Mouse (Mus musculus) gastrocnemius, postnatal 4 days (tissue): ENCODE measurements around the gene Cckar. TPM values are rescaled to one million over a fixed set of nuclear protein-coding genes. Genes with fewer than 3 reads are reported as not detected.
A peak's percentile ranks its signal among the peaks of the same experiment; 100 is the strongest.
"Not testable (repeated sequence)": the region's sequence is repeated elsewhere in the genome, so short reads cannot be mapped to it uniquely, and the experiment has no call there.

Experiments
- DNase-seq, 2 experiments: peaks; one replicate each; pipeline ENCODE4 v3.0.0; 2021 to 2022; ENCODE audit warnings: low spot score in 2 of 2, mixed read lengths in 2 of 2
- total RNA-seq, 2 experiments: library from RNA; stranded (reverse); gene quantifications; 2 replicates each; pipeline ENCODE4 v1.2.3; 2021

The Cckar gene
- total RNA-seq, 2 experiments from 2014 or later, result not detected

DNA sequence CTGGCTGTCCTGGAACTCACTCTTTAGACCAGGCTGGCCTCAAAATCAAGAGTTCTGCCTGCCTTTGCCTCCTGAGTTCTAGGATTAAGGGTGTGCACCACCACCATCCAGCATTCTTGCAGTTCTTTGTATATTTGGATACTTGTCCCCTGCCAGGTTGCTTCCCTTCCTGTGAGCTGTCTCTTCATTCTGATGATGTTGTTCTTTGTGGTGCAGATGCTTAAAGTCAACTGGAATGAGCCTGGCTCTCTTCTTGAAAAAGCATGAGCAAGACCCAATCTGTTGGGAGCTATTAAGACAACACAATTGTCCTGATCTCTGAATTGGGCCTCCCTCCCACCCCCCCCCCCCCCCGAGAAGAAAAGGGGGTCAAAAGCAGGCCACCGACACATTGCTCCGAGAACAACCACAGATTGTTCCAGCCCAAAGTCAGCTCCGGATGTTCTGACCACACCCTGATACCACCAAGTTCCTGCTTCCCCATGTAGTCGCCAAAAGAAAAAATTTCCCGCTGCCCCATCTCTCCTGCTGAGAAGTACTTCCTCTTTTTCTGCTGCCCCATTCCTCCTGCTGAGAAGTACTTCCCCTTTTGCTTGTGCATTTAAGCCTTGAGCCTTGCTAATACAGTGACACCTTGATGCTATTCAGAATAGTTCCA lies 33.9 kb downstream of the Cckar start:
- not testable (repeated sequence) for DNase-seq

DNA sequence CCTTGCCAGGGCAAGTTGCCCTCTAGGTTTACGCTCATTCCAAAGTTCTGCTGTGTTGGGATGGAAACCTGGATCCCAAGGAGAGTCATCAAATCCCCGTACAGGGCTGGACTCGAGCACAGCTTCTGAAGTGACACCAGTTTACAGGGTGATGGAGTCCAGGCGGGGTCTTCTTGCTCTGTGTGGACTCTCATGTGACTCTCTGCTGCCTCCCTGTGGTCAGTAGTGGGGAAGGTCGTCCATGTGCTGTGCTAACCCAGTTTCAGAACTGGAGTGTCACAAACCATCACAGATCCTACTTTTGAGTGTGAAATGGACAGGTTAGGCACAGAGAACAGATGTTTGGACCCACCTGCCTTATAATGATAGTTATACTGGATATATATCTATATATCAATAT lies 35.2 kb downstream of the Cckar start:
- peak; percentile 49 to 68 for DNase-seq

DNA sequence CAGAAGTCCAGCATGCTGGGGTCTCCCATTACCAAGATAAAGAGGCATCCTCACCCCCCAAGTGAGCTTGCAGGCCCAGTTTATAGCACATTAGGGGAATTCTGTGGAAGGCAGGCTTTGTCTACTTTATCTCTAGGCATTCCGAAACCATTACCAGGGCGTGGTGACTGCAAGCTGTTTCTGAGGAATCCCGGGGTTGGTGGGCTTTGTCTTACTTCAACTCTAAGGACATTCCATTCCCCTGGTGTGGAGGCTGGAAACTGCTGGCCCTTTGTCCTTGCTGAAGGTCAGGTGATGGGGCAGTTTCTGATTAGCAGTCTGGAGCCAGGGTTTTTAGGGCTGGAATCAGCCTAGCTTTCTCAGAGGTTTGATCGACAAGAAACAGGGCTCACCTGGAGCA lies 36.0 kb downstream of the Cckar start:
- no peak for DNase-seq

DNA sequence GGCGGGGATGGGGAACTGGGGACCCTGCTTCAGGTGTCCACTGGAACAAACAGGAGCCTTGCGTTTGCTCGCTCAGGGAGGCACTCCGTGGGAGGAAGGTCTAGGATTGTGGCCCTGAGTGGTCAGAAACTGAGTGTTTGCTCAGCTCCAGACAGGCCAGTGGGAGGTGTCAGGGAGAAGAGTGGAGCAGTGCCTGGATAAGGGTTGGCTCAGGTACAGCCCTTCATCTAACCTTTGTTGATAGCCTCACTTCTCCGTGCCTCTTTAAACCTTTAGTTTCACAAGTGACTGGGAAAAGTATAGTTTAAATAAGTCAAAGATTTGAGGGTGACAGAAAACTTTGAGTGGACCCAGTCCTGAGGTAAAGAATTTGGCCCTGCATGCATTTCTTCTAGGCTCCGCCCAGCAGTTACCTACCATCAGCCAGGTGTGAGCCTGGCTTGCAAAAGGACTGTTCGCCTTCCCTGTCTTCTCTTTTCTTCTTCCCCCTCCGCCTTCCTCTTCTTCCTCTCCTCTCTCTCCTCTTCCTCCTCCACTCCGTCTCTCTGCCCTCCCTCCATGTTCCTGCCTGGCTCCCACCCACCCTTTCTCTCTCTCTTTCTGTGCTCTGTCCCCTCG lies 37.1 kb downstream of the Cckar start:
- no peak for DNase-seq

DNA sequence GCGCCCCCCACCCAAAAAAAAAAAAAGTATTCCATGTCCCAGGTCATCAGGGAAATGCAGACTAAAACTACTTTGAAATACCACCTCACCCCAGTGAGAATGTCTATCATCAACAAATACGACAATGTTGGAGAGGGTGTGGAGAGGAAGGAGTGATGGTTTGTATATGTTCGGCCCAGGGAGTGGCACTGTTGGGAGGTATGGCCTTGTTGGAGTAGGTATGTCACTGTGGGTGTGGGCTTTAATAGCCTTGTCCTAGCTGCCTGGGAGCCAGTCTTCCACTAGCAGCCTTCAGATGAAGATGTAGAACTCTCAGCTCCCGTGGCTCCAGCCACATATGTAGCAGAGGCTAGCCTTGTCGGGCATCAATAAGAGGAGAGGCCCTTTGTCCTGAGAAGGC lies 39.5 kb downstream of the Cckar start:
- no peak for DNase-seq

DNA sequence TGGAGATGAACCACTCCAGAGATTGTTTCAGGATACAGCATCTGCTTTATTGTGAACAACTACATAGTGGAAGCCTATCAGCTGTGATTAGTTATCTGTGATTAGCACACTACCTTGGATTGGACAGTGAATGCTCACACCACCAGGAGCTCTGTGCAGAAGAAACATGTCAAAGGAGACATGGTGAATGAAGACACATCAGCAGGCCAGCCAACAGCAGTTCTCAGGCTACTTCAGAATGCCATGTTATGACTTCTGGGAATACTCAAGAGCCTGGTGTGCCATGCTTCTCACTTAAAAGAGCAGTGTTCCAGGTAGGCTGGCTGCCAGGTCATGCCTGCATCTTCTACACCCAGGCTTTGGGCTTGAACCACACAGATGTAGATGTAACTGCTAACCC lies 43.8 kb downstream of the Cckar start:
- DNase-seq, result no peak

DNA sequence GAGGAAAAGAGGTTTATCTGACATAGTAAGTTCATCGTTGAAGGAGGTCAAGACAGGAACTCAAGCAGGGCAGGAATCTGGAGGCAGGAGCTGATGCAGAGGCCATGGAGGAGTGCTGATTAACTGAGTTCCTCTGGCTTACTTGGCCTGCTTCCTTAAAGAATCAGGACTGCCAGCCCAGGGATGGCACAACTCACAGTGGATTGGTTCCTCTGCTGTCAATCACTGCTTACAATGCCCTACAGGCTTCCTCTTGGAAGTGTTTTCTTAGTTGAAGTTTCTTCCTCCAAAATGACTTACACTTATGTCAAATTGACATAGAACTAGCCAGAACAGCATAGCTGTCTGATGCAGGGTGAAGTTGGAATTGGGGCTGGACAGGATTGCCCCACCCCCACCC lies 45.1 kb downstream of the Cckar start:
- DNase-seq, result no peak

DNA sequence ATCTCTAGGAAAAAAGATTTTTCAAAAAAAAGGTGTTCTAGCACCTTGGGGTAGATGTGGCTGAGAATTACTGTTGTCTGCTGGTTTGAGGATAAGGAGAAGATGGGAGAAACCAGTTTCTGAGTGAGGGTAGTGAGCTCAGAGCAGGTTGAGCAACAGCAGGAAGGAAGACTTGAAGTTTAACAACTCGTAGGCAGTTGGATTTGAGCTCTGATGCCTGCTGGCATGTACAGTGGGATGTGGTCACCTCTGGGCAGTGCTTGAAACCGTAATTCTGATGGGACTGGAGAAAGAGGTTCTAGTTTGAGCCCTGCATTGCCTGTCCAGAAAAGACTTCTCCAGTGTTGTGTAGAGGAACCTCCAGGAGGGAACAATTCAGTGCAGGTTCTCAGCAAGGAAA lies 46.0 kb downstream of the Cckar start:
- DNase-seq, result no peak

DNA sequence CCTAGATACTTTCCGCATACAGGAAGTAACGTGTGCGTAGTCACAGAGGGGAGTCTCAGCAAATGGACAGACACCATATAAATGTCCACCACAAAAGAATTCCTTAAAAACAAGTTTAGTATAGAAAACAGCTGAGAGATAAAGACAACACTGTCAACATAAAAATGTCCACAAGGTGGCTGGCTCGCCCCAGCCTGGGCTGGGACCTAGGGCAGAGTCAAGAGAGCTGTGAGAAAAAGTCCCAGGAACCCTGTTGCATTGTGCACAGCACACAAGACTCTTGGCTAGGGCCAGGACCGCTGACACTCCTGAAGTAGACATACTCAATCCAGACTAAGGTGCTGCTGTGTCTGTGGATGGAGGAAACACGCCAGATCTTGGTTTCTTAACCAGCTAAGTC lies 49.6 kb downstream of the Cckar start:
- no peak for DNase-seq

DNA sequence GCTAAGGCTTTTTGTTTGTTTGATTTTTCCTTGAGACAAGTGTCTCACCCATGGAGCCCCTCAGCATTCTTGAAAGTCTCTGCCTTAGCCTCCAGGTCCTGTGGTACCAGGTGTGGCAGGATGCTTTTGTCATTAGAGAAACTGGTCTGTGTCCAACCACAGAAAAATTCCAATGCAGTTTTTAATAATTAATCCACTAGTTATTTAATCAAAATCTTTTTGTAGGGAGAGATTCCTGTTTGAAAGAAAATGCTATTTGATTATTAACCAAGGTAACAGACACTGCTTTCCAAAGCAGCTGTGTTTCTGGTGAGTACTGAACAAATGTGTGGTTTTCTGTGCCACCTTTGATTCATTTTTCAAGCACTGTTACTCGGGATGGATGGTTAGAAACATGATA lies 50.9 kb downstream of the Cckar start:
- no peak for DNase-seq

Other genes starting within 250 kb of the Cckar start
- 10 to 100 TPM; 56.5 to 69.8 TPM for gene Rbpj, start 241.6 kb downstream of the Cckar start, total RNA-seq
- 10 to 100 TPM; 23.9 to 24.9 TPM for gene Tbc1d19, start 101.9 kb upstream of the Cckar start, total RNA-seq